Mouse (Mus musculus) liver, embryonic 11.5 days (tissue): Measurements from ENCODE around the gene D930007J09Rik. TPM values are rescaled to one million over a fixed set of nuclear protein-coding genes. Genes with fewer than 3 reads are reported as not detected.

Experiments
- ATAC-seq: fragments of 200-750 bp; cut with Nextera tagmentation; replicated peaks from 2 replicates; pipeline ENCODE4 v1.8.0; 2017; ENCODE audit warnings: moderate number of reproducible peaks, mild to moderate bottlenecking, moderate TSS enrichment, moderate library complexity; ENCODE audit not compliant: low FRiP score
- DNase-seq: peaks from one replicate; pipeline ENCODE4 v3.0.0-alpha.2; 2017; ENCODE audit warnings: low spot score
- H3K27ac ChIP-seq: fragments of 300-500 bp; sonication (generic); 2 replicates; pipeline ENCODE4 v1.5.1; 2014; ENCODE audit warnings: mild to moderate bottlenecking, low read depth, low read length, control low read depth
- H3K27me3 ChIP-seq: fragments of 300-500 bp; sonication (generic); replicated peaks from 2 replicates; pipeline ENCODE4 v1.6.1; 2014; ENCODE audit warnings: low read length, mixed read lengths; ENCODE audit not compliant: control insufficient read depth, insufficient read depth
- H3K36me3 ChIP-seq: fragments of 300-500 bp; sonication (generic); 2 replicates; pipeline ENCODE4 v1.6.1; 2014; ENCODE audit warnings: mild to moderate bottlenecking, low read length, moderate library complexity, mixed read lengths; ENCODE audit not compliant: control insufficient read depth, insufficient read depth
- H3K4me1 ChIP-seq: fragments of 300-500 bp; sonication (generic); replicated peaks from 2 replicates; pipeline ENCODE4 v1.6.1; 2014; ENCODE audit warnings: low read length, mixed read lengths; ENCODE audit not compliant: control insufficient read depth, insufficient read depth
- H3K4me2 ChIP-seq: fragments of 300-500 bp; sonication (generic); 2 replicates; pipeline ENCODE4 v1.6.1; 2014; ENCODE audit warnings: mild to moderate bottlenecking, control low read depth, moderate library complexity
- H3K4me3 ChIP-seq: fragments of 300-500 bp; sonication (generic); 2 replicates; pipeline ENCODE4 v1.5.1; 2014; ENCODE audit warnings: low read depth, low read length, control low read depth
- H3K9ac ChIP-seq: fragments of 300-500 bp; sonication (generic); 2 replicates; pipeline ENCODE4 v1.6.1; 2014; ENCODE audit warnings: low read depth, low read length, control low read depth
- H3K9me3 ChIP-seq: fragments of 300-500 bp; sonication (generic); 2 replicates; pipeline ENCODE4 v1.6.1; 2016; ENCODE audit warnings: low read length, inconsistent platforms, mixed read lengths; ENCODE audit not compliant: control insufficient read depth
- WGBS: fragments of 180-500 bp; shearing (Covaris S2); extraction: QIAGEN DNeasy Blood & Tissue Kit; methylation state at CpG from one replicate; pipeline ENCODE4 v1.1.7; 2014; 5-methylcytosine and 5-hydroxymethylcytosine counted together
- polyA plus RNA-seq: library from polyadenylated mRNA; unstranded; fragments of >200 nt; fragmentation: Nextera tagmentation; extraction: Ambion mirVana; gene quantifications from 2 replicates; pipeline ENCODE4 v1.2.1, GENCODE M21; 2014

The D930007J09Rik gene
- polyA plus RNA-seq, 1 experiment from 2014 or later = not detected

DNA sequence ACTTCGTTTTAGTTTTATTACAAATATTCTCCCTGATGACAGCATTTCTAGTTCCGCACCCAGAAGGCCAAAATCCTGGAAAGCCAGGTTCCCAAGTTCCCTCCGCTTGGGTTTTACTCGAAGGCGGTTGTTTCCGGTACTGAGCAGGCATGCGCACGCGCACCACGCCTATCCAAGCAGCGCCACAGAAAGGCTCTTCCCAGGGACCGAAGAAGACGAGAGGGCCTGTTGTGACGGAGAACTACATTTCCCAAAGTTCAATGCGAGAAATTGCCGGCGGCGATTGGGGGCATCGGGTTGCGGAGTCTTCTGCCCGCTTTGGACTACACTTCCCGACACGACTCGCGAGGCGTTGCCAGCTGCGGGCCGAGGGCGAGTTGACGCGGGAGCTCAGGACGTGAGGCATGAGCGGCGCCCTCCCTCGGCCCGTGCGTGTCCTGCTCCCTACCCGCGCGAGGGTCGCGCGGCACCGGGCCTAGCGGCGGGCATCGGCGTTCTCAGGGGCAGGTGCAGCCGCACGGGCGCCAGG lies 892 bp downstream of the D930007J09Rik start, which contains the start of gene Wrnip1:
Wrnip1 (plus strand) TSS at position 346 of the 529 bp plus-strand sequence.
- H3K27me3 ChIP-seq = no peaks in the 10 kb centered on the region
- H3K9ac ChIP-seq = peak within 1 kb of the TSS; percentile 91
- under 1% methylated on average over 51 of the region's 51 CpGs for WGBS
- ATAC-seq (peak; percentile 96), DNase-seq (peak; percentile 89)
- peak within 1 kb of the TSS; percentile 53; the same call in 1 of the 2 replicates for H3K27ac ChIP-seq
- no peaks in the 10 kb centered on the region for H3K9me3 ChIP-seq
- H3K4me2 ChIP-seq = peak within 1 kb of the TSS; percentile 95
- peak within 1 kb of the TSS; percentile 77 for H3K4me3 ChIP-seq
- peaks cover 18% of the 10 kb centered on the region for H3K4me1 ChIP-seq
- peaks cover 5% of the 10 kb centered on the region for H3K36me3 ChIP-seq

DNA sequence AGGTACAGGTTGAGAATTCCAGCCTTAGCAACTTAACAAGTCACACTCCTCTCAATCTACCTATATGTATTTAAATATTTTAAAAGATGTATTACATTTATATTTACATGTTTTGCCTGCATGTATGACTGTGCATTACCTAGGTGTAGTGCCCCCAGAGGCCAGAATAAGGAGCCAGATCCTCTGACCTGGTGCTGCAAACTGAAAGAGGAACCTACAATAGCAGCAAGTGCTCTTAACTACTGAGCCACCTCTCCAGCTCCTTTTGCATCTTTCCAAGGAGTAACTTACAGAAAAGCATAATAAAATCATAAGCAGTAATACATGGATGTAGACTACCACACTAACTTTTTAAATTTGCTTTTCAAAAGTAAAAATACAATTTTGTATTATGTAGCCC lies 1.8 kb downstream of the D930007J09Rik start:
- H3K4me3 ChIP-seq = peak overlapping the region; percentile 77
- peaks cover 18% of the 10 kb centered on the region for H3K4me1 ChIP-seq
- H3K36me3 ChIP-seq = peaks cover 2% of the 10 kb centered on the region; the same call in 1 of the 2 replicates
- ATAC-seq (no peak), DNase-seq (no peak)
- peak overlapping the region; percentile 63; the same call in 1 of the 2 replicates for H3K9ac ChIP-seq
- H3K4me2 ChIP-seq = peak overlapping the region; percentile 67
- H3K27me3 ChIP-seq = no peaks in the 10 kb centered on the region
- H3K9me3 ChIP-seq = no peaks in the 10 kb centered on the region
- 0 out of 2 replicates have a peak overlapping the region, but pooled peaks have one; percentile 53 for H3K27ac ChIP-seq

DNA sequence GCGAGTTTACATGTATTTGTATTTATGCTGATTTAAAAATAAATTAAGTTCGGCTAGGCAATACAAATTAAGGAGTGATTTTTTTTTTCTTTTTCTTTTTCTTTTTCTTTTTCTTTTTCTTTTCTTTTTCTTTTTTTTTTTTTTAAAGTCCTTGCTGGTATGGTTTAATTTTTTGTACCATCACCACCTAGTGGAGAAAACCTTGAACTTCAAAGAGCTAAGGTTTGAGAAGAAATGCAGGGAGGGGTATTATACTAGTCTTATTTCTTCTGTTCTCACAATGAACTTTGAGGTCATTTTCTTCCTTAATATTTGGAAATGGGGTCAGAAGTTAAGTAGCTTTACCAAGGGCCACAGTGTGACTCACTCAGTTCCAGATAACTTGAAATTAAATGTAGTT lies 3.5 kb downstream of the D930007J09Rik start:
- Histone ChIP-seq H3K27ac (no peak overlapping the region), H3K9ac (no peak overlapping the region), H3K27me3 (no peaks in the 10 kb centered on the region), H3K4me1 (peaks cover 18% of the 10 kb centered on the region), H3K36me3 (no peaks in the 10 kb centered on the region), H3K4me3 (no peak overlapping the region), H3K9me3 (no peaks in the 10 kb centered on the region), H3K4me2 (no peak overlapping the region)
- DNase-seq (no peak), ATAC-seq (no peak)
- 54% methylated on average over 2 of the region's 2 CpGs for WGBS

DNA sequence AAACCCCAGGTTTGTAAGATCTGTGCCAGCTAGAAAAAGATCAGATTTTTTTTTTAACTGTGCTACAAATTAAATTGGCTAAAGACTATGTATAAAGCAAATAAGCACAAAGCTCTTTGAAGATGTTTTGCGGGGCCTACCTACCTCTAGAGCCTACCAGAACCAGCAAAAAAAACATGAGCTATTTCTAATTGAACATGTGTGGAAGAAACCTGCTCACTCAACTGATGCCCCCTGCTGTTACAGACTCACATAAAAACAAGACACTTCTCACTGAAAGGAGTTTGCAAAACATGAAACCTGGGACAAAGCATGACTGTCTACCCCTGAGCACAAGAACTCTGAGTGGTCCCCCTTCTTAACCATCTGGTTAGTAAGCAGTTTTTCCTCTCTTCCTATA lies 5.6 kb downstream of the D930007J09Rik start:
- 87% methylated on average over 1 of the region's 1 CpGs for whole genome bisulfite sequencing
- H3K4me2 ChIP-seq = no peak overlapping the region
- no peak overlapping the region for H3K4me3 ChIP-seq

DNA sequence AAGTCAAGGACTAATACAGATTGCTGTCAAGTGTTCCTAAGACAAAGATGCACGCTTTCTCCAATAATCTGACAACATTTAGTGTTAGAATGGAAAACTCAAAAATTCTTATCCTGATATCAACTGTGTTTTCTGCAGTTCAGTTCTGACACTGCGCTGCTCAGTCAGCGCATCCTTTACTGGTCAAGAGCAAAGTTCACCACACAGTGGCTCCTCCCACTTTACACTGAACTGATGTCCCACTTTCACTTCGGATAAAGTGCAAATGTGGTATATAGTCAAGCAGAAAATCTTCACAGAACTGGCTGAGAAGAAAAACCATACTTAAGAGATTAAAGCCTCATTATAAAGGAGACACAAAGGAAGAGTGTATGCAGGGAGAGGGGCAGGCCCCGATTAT lies 7.5 kb downstream of the D930007J09Rik start:
- H3K9me3 ChIP-seq = no peaks in the 10 kb centered on the region
- H3K4me1 ChIP-seq = no peaks in the 10 kb centered on the region
- ATAC-seq = no peak
- 85% methylated on average over 5 of the region's 5 CpGs for WGBS
- H3K4me3 ChIP-seq = no peak overlapping the region
- H3K4me2 ChIP-seq = no peak overlapping the region
- no peak overlapping the region for H3K27ac ChIP-seq
- no peak for DNase-seq
- H3K9ac ChIP-seq = no peak overlapping the region
- H3K36me3 ChIP-seq = no peaks in the 10 kb centered on the region
- H3K27me3 ChIP-seq = no peaks in the 10 kb centered on the region

More for the DNA sequence above, 5.6 kb downstream of the D930007J09Rik start:
- H3K36me3 ChIP-seq = no peaks in the 10 kb centered on the region
- H3K9me3 ChIP-seq = no peaks in the 10 kb centered on the region
- no peak overlapping the region for H3K9ac ChIP-seq
- ATAC-seq (no peak), DNase-seq (no peak)
- no peaks in the 10 kb centered on the region for H3K27me3 ChIP-seq
- H3K27ac ChIP-seq = no peak overlapping the region
- H3K4me1 ChIP-seq = peaks cover 4% of the 10 kb centered on the region; the same call in 1 of the 2 replicates

DNA sequence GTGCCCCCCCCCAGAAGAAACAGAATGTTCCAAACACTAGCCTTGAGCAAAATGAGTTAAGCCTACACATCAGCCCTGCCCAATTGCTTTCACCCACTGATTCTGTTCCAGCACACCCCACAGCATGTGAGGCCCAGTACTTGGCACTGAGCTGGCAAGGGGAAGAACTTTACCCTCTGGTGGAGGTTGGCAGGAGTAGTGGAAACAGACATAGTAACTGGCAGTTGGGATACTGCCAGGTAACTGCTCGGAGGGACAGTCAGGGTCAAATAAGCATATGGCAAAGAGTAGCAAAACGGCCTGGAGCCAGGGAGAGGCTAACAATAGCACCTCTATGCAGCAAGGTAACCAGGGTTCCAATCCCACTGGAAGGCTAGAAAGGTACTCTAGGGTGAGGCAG lies 8.0 kb downstream of the D930007J09Rik start:
- WGBS = 76% methylated on average over 2 of the region's 2 CpGs
- Histone ChIP-seq H3K27ac (no peak overlapping the region), H3K9ac (no peak overlapping the region), H3K9me3 (no peaks in the 10 kb centered on the region), H3K36me3 (no peaks in the 10 kb centered on the region), H3K4me2 (no peak overlapping the region), H3K4me1 (no peaks in the 10 kb centered on the region), H3K27me3 (no peaks in the 10 kb centered on the region), H3K4me3 (no peak overlapping the region)
- no peak for ATAC-seq
- DNase-seq = no peak

DNA sequence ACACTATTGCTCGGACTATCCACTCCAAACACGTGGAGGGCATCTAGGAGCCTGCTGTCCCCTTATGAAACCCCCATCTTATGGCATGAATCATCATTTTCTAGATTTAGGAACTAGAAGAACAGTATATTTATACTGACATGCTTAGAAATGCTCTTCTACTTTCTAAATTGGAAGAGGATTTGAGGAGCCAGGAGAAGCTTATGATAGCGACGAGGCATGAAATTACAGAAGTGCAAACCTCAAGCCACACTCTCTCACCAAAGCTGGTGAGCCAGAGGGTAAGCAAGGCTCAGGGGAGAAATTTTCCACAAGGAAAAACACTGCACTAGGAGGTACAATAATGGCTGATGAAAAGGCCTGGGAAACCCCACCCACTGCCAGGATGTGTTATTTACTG lies 12.9 kb downstream of the D930007J09Rik start:
- no peak overlapping the region for H3K4me3 ChIP-seq
- no peaks in the 10 kb centered on the region for H3K9me3 ChIP-seq
- H3K9ac ChIP-seq = no peak overlapping the region
- no peak overlapping the region for H3K27ac ChIP-seq
- no peak for DNase-seq
- H3K4me2 ChIP-seq = no peak overlapping the region
- H3K4me1 ChIP-seq = no peaks in the 10 kb centered on the region
- no peaks in the 10 kb centered on the region for H3K36me3 ChIP-seq
- no peak for ATAC-seq
- WGBS = 75% methylated on average over 4 of the region's 4 CpGs
- no peaks in the 10 kb centered on the region for H3K27me3 ChIP-seq

DNA sequence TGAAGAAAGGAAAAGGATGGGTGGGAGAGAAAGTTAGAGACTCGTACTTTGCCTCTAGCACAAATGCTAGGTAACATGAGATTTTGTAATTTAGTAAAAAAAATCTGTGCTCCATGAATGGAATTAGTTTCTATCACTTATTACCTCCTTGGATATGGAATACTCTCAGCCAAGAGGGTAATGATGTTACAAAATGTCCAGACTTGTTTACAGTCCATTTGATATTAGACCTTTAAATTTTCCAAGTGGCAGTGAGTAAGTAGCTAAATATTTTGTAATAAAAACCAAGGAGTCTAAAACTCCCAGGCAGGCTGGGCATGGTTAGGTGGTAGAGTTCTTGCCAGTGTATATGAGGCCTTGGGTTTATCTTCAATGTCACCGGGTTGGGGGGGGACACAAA lies 15.1 kb downstream of the D930007J09Rik start:
- Histone ChIP-seq H3K4me2 (no peak overlapping the region), H3K27me3 (no peaks in the 10 kb centered on the region), H3K27ac (no peak overlapping the region), H3K4me1 (no peaks in the 10 kb centered on the region), H3K9ac (no peak overlapping the region), H3K9me3 (no peaks in the 10 kb centered on the region), H3K36me3 (no peaks in the 10 kb centered on the region), H3K4me3 (no peak overlapping the region)
- WGBS = 68% methylated on average over 2 of the region's 2 CpGs
- ATAC-seq (no peak), DNase-seq (no peak)

DNA sequence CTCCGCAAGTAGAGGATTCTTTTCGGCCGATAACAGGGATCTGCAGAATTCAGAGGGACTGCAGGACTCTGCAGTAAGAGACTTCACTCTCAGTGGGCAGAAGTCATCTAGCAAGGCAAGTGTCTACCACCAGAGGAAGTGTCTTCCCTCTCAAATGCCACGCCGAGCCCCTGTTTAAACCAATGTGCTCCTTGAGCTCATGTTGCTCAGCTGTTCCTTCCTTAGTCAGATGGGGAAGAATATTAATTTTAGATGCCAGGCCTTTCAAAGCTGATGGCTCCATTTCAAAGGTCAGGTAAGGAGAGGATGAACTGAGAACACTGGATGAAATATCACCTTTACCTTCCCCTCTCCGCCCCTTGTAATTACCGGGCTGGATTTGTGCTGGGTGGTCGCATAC lies 18.8 kb downstream of the D930007J09Rik start, which contains the start of gene Mylk4:
Mylk4 (minus strand) TSS at position 139 of the 400 bp plus-strand sequence.
- H3K27ac ChIP-seq = no peak within 1 kb of the TSS
- H3K4me1 ChIP-seq = no peaks in the 10 kb centered on the region
- no peaks in the 10 kb centered on the region for H3K27me3 ChIP-seq
- no peak within 1 kb of the TSS for H3K4me2 ChIP-seq
- no peaks in the 10 kb centered on the region for H3K36me3 ChIP-seq
- DNase-seq (no peak), ATAC-seq (no peak)
- H3K9ac ChIP-seq = no peak within 1 kb of the TSS
- WGBS = 74% methylated on average over 8 of the region's 8 CpGs
- H3K4me3 ChIP-seq = no peak within 1 kb of the TSS
- no peaks in the 10 kb centered on the region for H3K9me3 ChIP-seq
